Mouse (Mus musculus): Measurements from ENCODE around the gene Ccdc85a. TPM values are rescaled to one million over a fixed set of nuclear protein-coding genes. Genes with fewer than 3 reads are reported as not detected.

Gene Ccdc85a
- polyA plus RNA-seq, 1 experiment from 2014 or later, result 1.7 TPM

DNA sequence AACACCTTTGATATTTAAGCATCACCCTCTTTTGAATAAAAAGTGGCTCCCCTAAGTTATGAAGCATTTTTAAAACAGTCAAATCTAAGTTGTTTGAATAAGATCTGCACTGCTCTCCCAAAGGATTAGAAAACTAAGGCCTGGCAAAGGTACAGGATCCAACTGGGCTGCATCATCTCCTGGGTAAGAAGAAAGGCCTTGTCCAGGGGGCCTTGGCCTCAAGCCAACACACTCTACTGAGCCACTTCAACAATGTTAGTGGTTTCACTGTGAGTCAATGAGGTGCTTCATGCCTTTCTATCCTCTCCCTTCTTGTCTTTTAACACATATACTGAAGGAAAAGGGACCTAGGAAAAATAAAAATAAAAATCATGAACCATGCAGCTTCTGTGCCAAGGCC is 87.1 kb downstream of the Ccdc85a start:
- no peaks in the 10 kb centered on the region for H3K9me3 ChIP-seq (replicated peaks; ENCODE audit: low read length)
- H3K27ac ChIP-seq, result no peak overlapping the region
- H3K4me3 ChIP-seq (replicated peaks; ENCODE audit: low read depth, low read length), result no peak overlapping the region
- no peak overlapping the region for H3K9ac ChIP-seq (ENCODE audit: low read depth, low read length)
- no peaks in the 10 kb centered on the region for H3K4me1 ChIP-seq (replicated peaks; ENCODE audit: insufficient read depth, low read length)
- TF ChIP-seq CTCF (IDR thresholded peaks at IDR 0.05; ENCODE audit: low read depth), result no peak
- ATAC-seq (replicated peaks; ENCODE audit: low FRiP score, low read depth) (no peak), DNase-seq (ENCODE audit: low spot score) (no peak)
- no peaks in the 10 kb centered on the region for H3K27me3 ChIP-seq (ENCODE audit: insufficient read depth, low read length)
- no peaks in the 10 kb centered on the region for H3K36me3 ChIP-seq (ENCODE audit: insufficient read depth, low read length)
- H3K4me2 ChIP-seq (ENCODE audit: low read length), result no peak overlapping the region

DNA sequence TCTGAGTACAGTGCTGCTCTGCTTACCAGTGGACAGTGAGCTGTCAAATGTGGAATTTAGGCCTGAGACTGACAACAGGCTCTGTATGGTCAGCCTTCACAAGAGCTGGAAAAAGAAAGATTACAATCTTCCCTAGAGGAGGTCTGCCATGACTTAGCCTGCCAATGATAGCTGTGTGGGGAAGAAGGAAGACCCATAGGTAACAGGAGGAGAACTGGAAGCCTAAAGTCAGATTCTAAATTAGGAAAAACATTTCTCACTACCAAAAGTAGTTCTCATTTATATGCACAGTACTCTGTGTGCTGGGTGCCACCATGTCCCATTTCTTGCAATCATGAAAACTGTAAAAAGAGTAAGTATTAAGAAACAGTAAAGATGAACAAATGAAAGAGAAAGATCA is 90.8 kb downstream of the Ccdc85a start:
- no peak for TF ChIP-seq CTCF (IDR thresholded peaks at IDR 0.05; ENCODE audit: low read depth)
- ATAC-seq (replicated peaks; ENCODE audit: low FRiP score, low read depth), result no peak
- no peak overlapping the region for H3K27ac ChIP-seq

DNA sequence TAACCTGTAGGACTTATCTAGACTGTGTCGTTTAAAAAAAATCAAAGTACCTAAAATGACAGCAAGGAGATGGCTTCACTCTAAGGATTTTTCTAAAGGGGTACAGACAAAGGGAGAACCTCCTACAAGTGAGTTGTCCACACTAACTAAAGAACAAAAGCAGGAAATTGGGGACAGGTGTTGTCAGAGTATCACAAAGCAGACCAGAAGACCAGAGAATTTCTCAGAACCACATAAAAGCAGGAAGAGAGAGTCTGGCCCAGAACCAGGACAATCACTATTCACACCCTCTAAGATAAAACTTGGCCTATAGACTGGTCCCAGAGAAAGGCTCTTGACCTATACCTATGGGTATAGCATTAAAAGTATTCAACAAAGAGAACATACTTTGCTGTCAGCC is 92.8 kb downstream of the Ccdc85a start:
- H3K27me3 ChIP-seq (ENCODE audit: insufficient read depth, low read length), result no peaks in the 10 kb centered on the region
- WGBS, result 73% methylated on average over 1 of the region's 1 CpGs
- H3K4me1 ChIP-seq (replicated peaks; ENCODE audit: insufficient read depth, low read length), result no peaks in the 10 kb centered on the region
- no peaks in the 10 kb centered on the region for H3K36me3 ChIP-seq (ENCODE audit: insufficient read depth, low read length)
- DNase-seq (ENCODE audit: low spot score) (no peak), ATAC-seq (replicated peaks; ENCODE audit: low FRiP score, low read depth) (no peak)
- H3K9me3 ChIP-seq (replicated peaks; ENCODE audit: low read length), result no peaks in the 10 kb centered on the region
- no peak overlapping the region for H3K27ac ChIP-seq
- no peak overlapping the region for H3K4me2 ChIP-seq (ENCODE audit: low read length)
- TF ChIP-seq CTCF (IDR thresholded peaks at IDR 0.05; ENCODE audit: low read depth), result no peak
- H3K4me3 ChIP-seq (replicated peaks; ENCODE audit: low read depth, low read length), result no peak overlapping the region
- H3K9ac ChIP-seq (ENCODE audit: low read depth, low read length), result no peak overlapping the region

More for the DNA sequence above, 90.8 kb downstream of the Ccdc85a start:
- H3K4me1 ChIP-seq (replicated peaks; ENCODE audit: insufficient read depth, low read length), result no peaks in the 10 kb centered on the region
- DNase-seq (ENCODE audit: low spot score), result no peak
- no peaks in the 10 kb centered on the region for H3K36me3 ChIP-seq (ENCODE audit: insufficient read depth, low read length)
- no peak overlapping the region for H3K4me3 ChIP-seq (replicated peaks; ENCODE audit: low read depth, low read length)
- no peaks in the 10 kb centered on the region for H3K9me3 ChIP-seq (replicated peaks; ENCODE audit: low read length)
- H3K27me3 ChIP-seq (ENCODE audit: insufficient read depth, low read length), result no peaks in the 10 kb centered on the region
- H3K4me2 ChIP-seq (ENCODE audit: low read length), result no peak overlapping the region
- no peak overlapping the region for H3K9ac ChIP-seq (ENCODE audit: low read depth, low read length)

DNA sequence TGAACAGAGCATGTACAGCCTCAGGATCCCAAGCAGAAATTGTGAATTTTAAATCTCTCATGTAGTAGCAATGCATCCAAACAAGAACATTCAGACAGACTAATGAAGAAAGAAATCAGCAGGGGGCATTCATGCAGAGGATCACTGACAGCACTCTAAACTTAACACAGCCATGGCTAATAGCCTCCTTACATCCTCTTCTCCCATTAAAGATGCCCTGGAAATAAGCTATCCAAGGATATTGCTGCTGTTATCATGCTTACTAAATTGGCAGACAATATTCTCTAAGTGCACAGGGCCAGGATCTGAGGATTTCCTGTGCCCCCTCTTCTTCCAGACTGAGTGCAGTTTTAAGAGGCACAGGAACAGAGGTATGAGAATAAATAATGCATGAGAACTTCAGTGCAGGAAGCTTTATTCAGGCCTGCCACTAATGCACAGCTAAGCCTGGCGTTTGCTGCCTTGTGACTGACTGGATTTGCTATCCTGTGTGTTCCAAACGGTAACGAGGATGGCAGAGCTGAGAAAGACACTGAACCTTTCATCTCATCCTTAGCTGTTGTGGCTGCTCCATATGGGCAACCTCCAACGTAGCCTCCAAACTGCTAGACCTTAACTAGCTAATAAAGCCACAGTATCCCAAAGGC is 99.9 kb downstream of the Ccdc85a start:
- ATAC-seq (replicated peaks; ENCODE audit: low FRiP score, low read depth), result no peak
- Histone ChIP-seq H3K9ac (ENCODE audit: low read depth, low read length) (no peak overlapping the region), H3K4me1 (replicated peaks; ENCODE audit: insufficient read depth, low read length) (no peaks in the 10 kb centered on the region), H3K4me2 (ENCODE audit: low read length) (no peak overlapping the region), H3K4me3 (replicated peaks; ENCODE audit: low read depth, low read length) (no peak overlapping the region), H3K36me3 (ENCODE audit: insufficient read depth, low read length) (no peaks in the 10 kb centered on the region), H3K27ac (no peak overlapping the region), H3K9me3 (replicated peaks; ENCODE audit: low read length) (no peaks in the 10 kb centered on the region), H3K27me3 (ENCODE audit: insufficient read depth, low read length) (no peaks in the 10 kb centered on the region)
- TF ChIP-seq CTCF (IDR thresholded peaks at IDR 0.05; ENCODE audit: low read depth), result no peak
- no peak for DNase-seq (ENCODE audit: low spot score)
- 28% methylated on average over 4 of the region's 4 CpGs for WGBS

DNA sequence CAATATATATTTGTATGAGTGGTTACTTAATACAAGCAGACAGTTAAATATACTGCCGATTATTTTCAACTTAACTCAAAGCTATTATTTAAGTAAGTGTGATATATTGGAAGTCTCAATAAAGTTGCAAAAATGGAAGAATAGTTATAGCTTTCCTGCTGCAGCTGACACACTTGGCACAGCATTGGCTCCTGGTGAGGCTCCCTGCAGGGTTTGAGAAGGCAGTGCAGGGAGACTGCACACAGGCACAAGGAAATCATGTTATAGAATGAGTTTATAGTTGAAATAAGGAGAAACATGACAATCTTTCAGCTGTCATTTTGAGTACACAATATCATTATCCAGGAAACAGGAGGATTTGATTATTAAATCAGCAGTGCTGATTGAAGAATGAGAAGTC is 107.0 kb downstream of the Ccdc85a start:
- 85% methylated on average over 1 of the region's 1 CpGs for WGBS
- Histone ChIP-seq H3K4me3 (replicated peaks; ENCODE audit: low read depth, low read length) (no peak overlapping the region), H3K27me3 (ENCODE audit: insufficient read depth, low read length) (no peaks in the 10 kb centered on the region), H3K4me2 (ENCODE audit: low read length) (no peak overlapping the region), H3K9ac (ENCODE audit: low read depth, low read length) (no peak overlapping the region), H3K9me3 (replicated peaks; ENCODE audit: low read length) (no peaks in the 10 kb centered on the region), H3K27ac (no peak overlapping the region), H3K36me3 (ENCODE audit: insufficient read depth, low read length) (no peaks in the 10 kb centered on the region), H3K4me1 (replicated peaks; ENCODE audit: insufficient read depth, low read length) (no peaks in the 10 kb centered on the region)
- no peak for TF ChIP-seq CTCF (IDR thresholded peaks at IDR 0.05; ENCODE audit: low read depth)
- ATAC-seq (replicated peaks; ENCODE audit: low FRiP score, low read depth) (no peak), DNase-seq (ENCODE audit: low spot score) (no peak)

DNA sequence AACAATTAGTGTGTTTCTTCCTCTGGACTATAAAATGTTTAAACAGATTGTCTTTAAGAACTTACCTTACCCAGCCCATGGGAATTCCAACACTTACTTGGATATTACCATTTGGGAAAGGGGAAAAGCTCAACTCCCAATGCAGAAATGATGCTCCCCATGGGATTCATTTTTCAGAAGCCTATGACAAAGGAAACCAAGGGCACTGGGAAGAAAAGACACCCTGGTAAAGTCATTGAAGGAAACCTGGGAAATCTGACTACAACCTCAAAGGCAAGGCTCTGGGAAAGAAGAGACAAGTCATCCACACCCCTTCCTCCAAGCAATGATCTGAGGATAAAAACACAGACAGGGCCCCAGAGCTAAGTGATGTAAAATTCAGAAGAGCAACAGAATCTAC is 118.4 kb downstream of the Ccdc85a start:
- ATAC-seq (replicated peaks; ENCODE audit: low FRiP score, low read depth) (no peak), DNase-seq (ENCODE audit: low spot score) (no peak)
- Histone ChIP-seq H3K36me3 (ENCODE audit: insufficient read depth, low read length) (no peaks in the 10 kb centered on the region), H3K9me3 (replicated peaks; ENCODE audit: low read length) (no peaks in the 10 kb centered on the region), H3K4me2 (ENCODE audit: low read length) (no peak overlapping the region), H3K9ac (ENCODE audit: low read depth, low read length) (no peak overlapping the region), H3K4me1 (replicated peaks; ENCODE audit: insufficient read depth, low read length) (no peaks in the 10 kb centered on the region), H3K27me3 (ENCODE audit: insufficient read depth, low read length) (no peaks in the 10 kb centered on the region), H3K4me3 (replicated peaks; ENCODE audit: low read depth, low read length) (no peak overlapping the region), H3K27ac (no peak overlapping the region)
- TF ChIP-seq CTCF (IDR thresholded peaks at IDR 0.05; ENCODE audit: low read depth), result no peak

DNA sequence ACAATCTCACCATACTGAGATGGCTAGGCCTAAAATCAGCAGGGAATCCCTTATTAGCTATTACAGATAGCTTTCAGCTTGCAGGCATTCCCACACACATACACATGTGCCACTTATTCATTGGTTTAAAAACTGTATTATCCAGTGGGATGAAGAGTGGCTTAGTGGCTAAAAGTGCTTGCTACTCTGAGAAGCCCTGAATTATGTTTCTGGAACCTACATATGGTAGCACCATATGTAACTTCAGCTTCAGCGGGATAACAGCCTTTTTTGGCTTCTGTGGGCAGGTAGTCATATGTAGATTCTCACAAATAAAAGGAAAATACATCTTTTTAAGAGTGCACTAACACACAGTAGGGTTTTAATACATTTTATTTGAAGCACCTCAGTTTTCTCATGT is 119.2 kb downstream of the Ccdc85a start:
- Histone ChIP-seq H3K4me1 (replicated peaks; ENCODE audit: insufficient read depth, low read length) (no peaks in the 10 kb centered on the region), H3K36me3 (ENCODE audit: insufficient read depth, low read length) (no peaks in the 10 kb centered on the region), H3K27ac (no peak overlapping the region), H3K4me2 (ENCODE audit: low read length) (no peak overlapping the region), H3K9ac (ENCODE audit: low read depth, low read length) (no peak overlapping the region), H3K9me3 (replicated peaks; ENCODE audit: low read length) (no peaks in the 10 kb centered on the region), H3K27me3 (ENCODE audit: insufficient read depth, low read length) (no peaks in the 10 kb centered on the region), H3K4me3 (replicated peaks; ENCODE audit: low read depth, low read length) (no peak overlapping the region)
- no peak for TF ChIP-seq CTCF (IDR thresholded peaks at IDR 0.05; ENCODE audit: low read depth)
- DNase-seq (ENCODE audit: low spot score) (no peak), ATAC-seq (replicated peaks; ENCODE audit: low FRiP score, low read depth) (no peak)
- 82% methylated on average over 1 of the region's 1 CpGs for WGBS

Measured in kidney, postnatal 0 days (tissue).